Mouse (Mus musculus) layer of hippocampus, postnatal 10 days (tissue): ENCODE measurements at regions not wholly inside any gene's neighbourhood (a gene's known extent, or its start where the extent isn't known, plus 50 kb on each side); places are given as distances from the start of the nearest gene placed in this dataset.

ENCODE experiments used
- DNase-seq, 2 experiments: peaks; one replicate each; pipeline ENCODE4 v3.0.0; 2021; ENCODE audit warnings: low spot score in 2 of 2

GRCm38 (mm10) chr15:59138393-59139107, 249.5 kb downstream of the Gm49356 start:
- DNase-seq: no peak

- no peak for DNase-seq
These were observed 252.5 kb downstream of the Gm49356 start for GRCm38 (mm10) chr15:59141621-59142020.

GRCm38 (mm10) chr15:59142481-59142880, 253.4 kb downstream of the Gm49356 start:
- DNase-seq: no peak

- DNase-seq: no peak
These were observed 254.8 kb downstream of the Gm49356 start for GRCm38 (mm10) chr15:59143891-59144290.

- no peak for DNase-seq
These were observed 256.6 kb downstream of the Gm49356 start for GRCm38 (mm10) chr15:59145679-59146078.

GRCm38 (mm10) chr15:59146111-59146510, 257.0 kb downstream of the Gm49356 start:
- no peak for DNase-seq

- no peak for DNase-seq
These were observed 257.5 kb downstream of the Gm49356 start for GRCm38 (mm10) chr15:59146586-59147085.

- no peak for DNase-seq
These were observed 259.4 kb downstream of the Gm49356 start for GRCm38 (mm10) chr15:59148531-59148930.

GRCm38 (mm10) chr15:59151506-59151905, 262.4 kb downstream of the Gm49356 start:
- no peak for DNase-seq

- DNase-seq: no peak
These were observed 263.8 kb downstream of the Gm49356 start for GRCm38 (mm10) chr15:59152786-59153388.

- DNase-seq: no peak
These were observed 264.5 kb downstream of the Gm49356 start for GRCm38 (mm10) chr15:59153416-59154250.

- DNase-seq: peak; percentile 48 to 61
These were observed 265.6 kb downstream of the Gm49356 start for GRCm38 (mm10) chr15:59154407-59155288.

- no peak for DNase-seq
These were observed 266.2 kb downstream of the Gm49356 start for GRCm38 (mm10) chr15:59155289-59155623.

GRCm38 (mm10) chr15:59156328-59156727, 267.2 kb downstream of the Gm49356 start:
- no peak for DNase-seq

- no peak for DNase-seq
These were observed 269.7 kb downstream of the Gm49356 start for GRCm38 (mm10) chr15:59158760-59159159.

- DNase-seq: no peak
These were observed 272.1 kb downstream of the Gm49356 start for GRCm38 (mm10) chr15:59160931-59161920.

- DNase-seq: no peak
These were observed 279.0 kb downstream of the Gm49356 start for GRCm38 (mm10) chr15:59167937-59168659.

GRCm38 (mm10) chr15:59168660-59169170, 279.6 kb downstream of the Gm49356 start:
- DNase-seq: no peak
